Mouse (Mus musculus) liver, adult 2 months (tissue): Measurements from ENCODE around the gene St7.

Experiments used
- CTCF ChIP-seq: fragments of 200-500 bp; IDR thresholded peaks from 2 replicates; pipeline ENCODE4 v1.5.1; 2011; ENCODE audit warnings: low read depth, low read length, control low read depth
- POLR2A ChIP-seq: fragments of 200-500 bp; IDR thresholded peaks from 2 replicates; pipeline ENCODE4 v1.6.1; 2011; ENCODE audit warnings: low read length, control low read depth; ENCODE audit not compliant: insufficient read depth; ENCODE audit errors: extremely low read depth

GRCm38 (mm10) chr6:17927746-17928145 lies 235.0 kb downstream of the St7 start:
- TF ChIP-seq POLR2A (no peak), CTCF (no peak)
